Mouse (Mus musculus) limb, embryonic 11.5 days (tissue): Measurements from ENCODE around the gene Oxct2a. TPM values are rescaled to one million over a fixed set of nuclear protein-coding genes. Genes with fewer than 3 reads are reported as not detected.
A peak's percentile ranks its signal among the peaks of the same experiment; 100 is the strongest.
"Not testable (repeated sequence)": the region's sequence is repeated elsewhere in the genome, so short reads cannot be mapped to it uniquely, and the experiment has no call there.

Source experiments
- ATAC-seq: fragments of 200-750 bp; cut with Nextera tagmentation; 2 replicates; pipeline ENCODE4 v1.8.0; 2017; ENCODE audit warnings: low read depth; ENCODE audit not compliant: insufficient number of reproducible peaks, low FRiP score, low TSS enrichment
- DNase-seq: peaks from one replicate; pipeline ENCODE4 v3.0.0-alpha.2; 2015; ENCODE audit warnings: low spot score
- H3K27ac ChIP-seq: fragments of 300-500 bp; sonication (generic); replicated peaks from 2 replicates; pipeline ENCODE4 v1.5.1; 2014; ENCODE audit warnings: low read depth, mild to moderate bottlenecking, low read length
- H3K27me3 ChIP-seq: fragments of 300-500 bp; sonication (generic); 2 replicates; pipeline ENCODE4 v1.6.1; 2014; ENCODE audit warnings: mild to moderate bottlenecking, low read length, mixed read lengths; ENCODE audit not compliant: control insufficient read depth, insufficient read depth
- H3K36me3 ChIP-seq: fragments of 300-500 bp; sonication (generic); 2 replicates; pipeline ENCODE4 v1.6.1; 2014; ENCODE audit warnings: mild to moderate bottlenecking, low read length, moderate library complexity, mixed read lengths; ENCODE audit not compliant: control insufficient read depth, insufficient read depth
- H3K4me1 ChIP-seq: fragments of 300-500 bp; sonication (generic); 2 replicates; pipeline ENCODE4 v1.6.1; 2014; ENCODE audit warnings: low read length, mixed read lengths; ENCODE audit not compliant: control insufficient read depth, insufficient read depth
- H3K4me2 ChIP-seq: fragments of 300-500 bp; sonication (generic); 2 replicates; pipeline ENCODE4 v1.6.1; 2014; ENCODE audit warnings: low read depth, mild to moderate bottlenecking, moderate library complexity; ENCODE audit not compliant: severe bottlenecking
- H3K4me3 ChIP-seq: fragments of 300-500 bp; sonication (generic); 2 replicates; pipeline ENCODE4 v1.5.1; 2014; ENCODE audit warnings: low read depth, low read length
- H3K9ac ChIP-seq: fragments of 300-500 bp; sonication (generic); 2 replicates; pipeline ENCODE4 v1.6.1; 2014; ENCODE audit warnings: mild to moderate bottlenecking, low read length
- H3K9me3 ChIP-seq: fragments of 300-500 bp; sonication (generic); 2 replicates; pipeline ENCODE4 v1.6.1; 2016; ENCODE audit warnings: low read length; ENCODE audit not compliant: control insufficient read depth
- WGBS: fragments of 180-500 bp; shearing (Covaris S2); extraction: QIAGEN DNeasy Blood & Tissue Kit; methylation state at CpG from one replicate; pipeline ENCODE4 v1.1.7; 2014; 5-methylcytosine and 5-hydroxymethylcytosine counted together
- polyA plus RNA-seq: library from polyadenylated mRNA; unstranded; fragments of >200 nt; fragmentation: Nextera tagmentation; extraction: Ambion mirVana; gene quantifications from 2 replicates; pipeline ENCODE4 v1.2.1, GENCODE M21; 2014

Oxct2a gene
- polyA plus RNA-seq, 1 experiment from 2014 or later: not detected

- H3K4me2 ChIP-seq: peak overlapping the region; percentile 76
- H3K27me3 ChIP-seq: peaks cover 39% of the 10 kb centered on the region
- no peaks in the 10 kb centered on the region for H3K9me3 ChIP-seq
- H3K27ac ChIP-seq: no peak overlapping the region
- no peaks in the 10 kb centered on the region for H3K36me3 ChIP-seq
- WGBS: 3% methylated on average over 43 of the region's 43 CpGs
- no peak overlapping the region for H3K9ac ChIP-seq
- peak; percentile 38 for DNase-seq
- H3K4me1 ChIP-seq: peaks cover 4% of the 10 kb centered on the region; the same call in 1 of the 2 replicates
- peak; percentile 33 for ATAC-seq
- peak overlapping the region; percentile 41 for H3K4me3 ChIP-seq
Observed at GRCm38 (mm10) chr4:123342091-123342641, 18.7 kb upstream of the Oxct2a start.

GRCm38 (mm10) chr4:123340232-123340631 is 16.8 kb upstream of the Oxct2a start:
- WGBS: 72% methylated on average over 5 of the region's 5 CpGs
- Histone ChIP-seq H3K36me3 (no peaks in the 10 kb centered on the region), H3K4me3 (no peak overlapping the region), H3K27ac (no peak overlapping the region), H3K4me2 (no peak overlapping the region), H3K9me3 (no peaks in the 10 kb centered on the region), H3K9ac (no peak overlapping the region), H3K4me1 (peaks cover 4% of the 10 kb centered on the region; the same call in 1 of the 2 replicates), H3K27me3 (peaks cover 39% of the 10 kb centered on the region)
- ATAC-seq (no peak), DNase-seq (no peak)

- ATAC-seq (no peak), DNase-seq (no peak)
- Histone ChIP-seq H3K4me2 (no peak overlapping the region), H3K4me1 (peaks cover 4% of the 10 kb centered on the region; the same call in 1 of the 2 replicates), H3K9ac (no peak overlapping the region), H3K27me3 (peaks cover 26% of the 10 kb centered on the region), H3K9me3 (no peaks in the 10 kb centered on the region), H3K36me3 (no peaks in the 10 kb centered on the region), H3K4me3 (no peak overlapping the region), H3K27ac (no peak overlapping the region)
- WGBS: 81% methylated on average over 4 of the region's 4 CpGs
Observed at GRCm38 (mm10) chr4:123337693-123338092, 14.3 kb upstream of the Oxct2a start.

GRCm38 (mm10) chr4:123335796-123336585 is 12.6 kb upstream of the Oxct2a start:
- Histone ChIP-seq H3K4me1 (no peaks in the 10 kb centered on the region), H3K4me2 (no peak overlapping the region), H3K36me3 (no peaks in the 10 kb centered on the region), H3K4me3 (no peak overlapping the region), H3K9ac (no peak overlapping the region), H3K27ac (no peak overlapping the region), H3K9me3 (no peaks in the 10 kb centered on the region), H3K27me3 (peaks cover 9% of the 10 kb centered on the region)
- no peak for ATAC-seq
- 66% methylated on average over 14 of the region's 14 CpGs for WGBS
- DNase-seq: no peak

GRCm38 (mm10) chr4:123335244-123335643 is 11.8 kb upstream of the Oxct2a start:
- not testable (repeated sequence) for ATAC-seq, H3K27me3 ChIP-seq, H3K36me3 ChIP-seq, H3K9ac ChIP-seq, H3K4me2 ChIP-seq, H3K4me3 ChIP-seq, H3K4me1 ChIP-seq, H3K27ac ChIP-seq, DNase-seq, H3K9me3 ChIP-seq
- WGBS: 64% methylated on average over 10 of the region's 10 CpGs

- no peak for ATAC-seq
- Histone ChIP-seq H3K27me3 (no peaks in the 10 kb centered on the region), H3K36me3 (no peaks in the 10 kb centered on the region), H3K27ac (no peak overlapping the region), H3K4me2 (no peak overlapping the region), H3K9ac (no peak overlapping the region), H3K4me1 (no peaks in the 10 kb centered on the region), H3K9me3 (no peaks in the 10 kb centered on the region), H3K4me3 (no peak overlapping the region)
- DNase-seq: no peak
- 52% methylated on average over 3 of the region's 3 CpGs for WGBS
Observed at GRCm38 (mm10) chr4:123334177-123334576, 10.7 kb upstream of the Oxct2a start.

- ATAC-seq (no peak), DNase-seq (no peak)
- Histone ChIP-seq H3K27ac (no peak overlapping the region), H3K36me3 (no peaks in the 10 kb centered on the region), H3K27me3 (no peaks in the 10 kb centered on the region), H3K9ac (no peak overlapping the region), H3K4me1 (no peaks in the 10 kb centered on the region), H3K9me3 (no peaks in the 10 kb centered on the region), H3K4me2 (no peak overlapping the region), H3K4me3 (no peak overlapping the region)
- 96% methylated on average over 4 of the region's 4 CpGs for WGBS
Observed at GRCm38 (mm10) chr4:123333151-123333550, 9.7 kb upstream of the Oxct2a start.

GRCm38 (mm10) chr4:123331961-123332360 is 8.5 kb upstream of the Oxct2a start:
- not testable (repeated sequence) for H3K27ac ChIP-seq, ATAC-seq
- WGBS: 78% methylated on average over 1 of the region's 1 CpGs

More at GRCm38 (mm10) chr4:123331961-123332360, 8.5 kb upstream of the Oxct2a start:
- not testable (repeated sequence) for DNase-seq, H3K27me3 ChIP-seq, H3K4me3 ChIP-seq, H3K9me3 ChIP-seq, H3K4me2 ChIP-seq, H3K9ac ChIP-seq, H3K36me3 ChIP-seq, H3K4me1 ChIP-seq
